Mouse (Mus musculus): Measurements from ENCODE around the gene Ccdc163.

GRCm38 (mm10) chr4:116734996-116735395 lies 26.7 kb downstream of the Ccdc163 start:
- no peak for TF ChIP-seq CTCF (IDR thresholded peaks at IDR 0.05; ENCODE audit: borderline replicate concordance, extremely low read depth, insufficient read depth, insufficient read length)
- no peak for TF ChIP-seq POLR2A (IDR thresholded peaks at IDR 0.05; ENCODE audit: borderline replicate concordance, extremely low read depth, insufficient read depth, insufficient read length, poor library complexity, severe bottlenecking)

All from brain, embryonic 14.5 days (tissue).